Mouse (Mus musculus) adrenal gland, adult 18-20 months (tissue): ENCODE data around the gene Morc1. TPM values are rescaled to one million over a fixed set of nuclear protein-coding genes. Genes with fewer than 3 reads are reported as not detected.

Source experiments
- DNase-seq, 2 experiments: peaks; one replicate each; pipeline ENCODE4 v3.0.0; 2021 to 2022; ENCODE audit warnings: low spot score in 2 of 2
- total RNA-seq, 2 experiments: library from RNA; stranded (reverse); gene quantifications; 1 replicate in 1 of 2; 2 replicates in 1 of 2; pipeline ENCODE4 v1.2.3; 2021

The Morc1 gene
- total RNA-seq, 2 experiments from 2014 or later = not detected

- no peak for DNase-seq
These were observed 195.1 kb downstream of the Morc1 start for GRCm38 (mm10) chr16:48626186-48626585.

- no peak for DNase-seq
These were observed 196.3 kb downstream of the Morc1 start for GRCm38 (mm10) chr16:48627296-48627695.

GRCm38 (mm10) chr16:48629710-48630109 is 198.7 kb downstream of the Morc1 start:
- DNase-seq = no peak

- DNase-seq = no peak
These were observed 199.4 kb downstream of the Morc1 start for GRCm38 (mm10) chr16:48630466-48630865.

GRCm38 (mm10) chr16:48632351-48632750 is 201.3 kb downstream of the Morc1 start:
- no peak for DNase-seq

- no peak for DNase-seq
These were observed 215.2 kb downstream of the Morc1 start for GRCm38 (mm10) chr16:48646246-48646645.

- no peak for DNase-seq
These were observed 240.7 kb downstream of the Morc1 start for GRCm38 (mm10) chr16:48671696-48672095.

GRCm38 (mm10) chr16:48672664-48673063 is 241.6 kb downstream of the Morc1 start:
- no peak for DNase-seq

- DNase-seq = peak; percentile 63 to 66
These were observed 244.6 kb downstream of the Morc1 start for GRCm38 (mm10) chr16:48675607-48676006.

GRCm38 (mm10) chr16:48676205-48676604 is 245.2 kb downstream of the Morc1 start:
- DNase-seq = no peak

- DNase-seq = no peak
These were observed 246.3 kb downstream of the Morc1 start for GRCm38 (mm10) chr16:48677381-48677780.

GRCm38 (mm10) chr16:48678029-48678428 is 247.0 kb downstream of the Morc1 start:
- no peak for DNase-seq

Other genes with a start within 250 kb of the Morc1 start
- gene Dppa4, start 147.5 kb upstream of the Morc1 start, total RNA-seq = not detected
- not detected for gene Dppa2, start 127.3 kb upstream of the Morc1 start, total RNA-seq
- gene Gm5485, start 18.8 kb upstream of the Morc1 start, total RNA-seq = not detected